Mouse (Mus musculus) G1E (cell line): ENCODE results near the gene Syce3. TPM values are rescaled to one million over a fixed set of nuclear protein-coding genes. Genes with fewer than 3 reads are reported as not detected.
"Not testable (repeated sequence)": the region's sequence is repeated elsewhere in the genome, so short reads cannot be mapped to it uniquely, and the experiment has no call there.

Source experiments
- ATAC-seq: 2 replicates; pipeline ENCODE4 v1.8.0; 2016; ENCODE audit warnings: mild to moderate bottlenecking; ENCODE audit not compliant: insufficient number of reproducible peaks, poor library complexity, low FRiP score, severe bottlenecking; ENCODE audit errors: extremely low read depth
- DNase-seq: peaks from one replicate; pipeline ENCODE4 v3.0.0; 2012; ENCODE audit warnings: low spot score
- H3K27me3 ChIP-seq: 2 replicates; pipeline ENCODE4 v1.6.1; 2012; ENCODE audit warnings: mild to moderate bottlenecking, low read length, inconsistent platforms; ENCODE audit not compliant: insufficient read depth
- H3K36me3 ChIP-seq: replicated peaks from 2 replicates; pipeline ENCODE3; 2012; ENCODE audit warnings: mild to moderate bottlenecking, inconsistent platforms
- H3K4me1 ChIP-seq: 2 replicates; pipeline ENCODE4 v1.6.1; 2012; ENCODE audit warnings: low read depth, low read length, inconsistent platforms, mixed read lengths; ENCODE audit not compliant: insufficient read depth
- H3K4me3 ChIP-seq: 2 replicates; pipeline ENCODE4 v1.5.1; 2012; ENCODE audit warnings: low read depth, mild to moderate bottlenecking, inconsistent platforms, low read length, moderate library complexity, mixed read lengths
- H3K9me3 ChIP-seq: replicated peaks from 2 replicates; pipeline ENCODE4 v1.6.1; 2012; ENCODE audit warnings: inconsistent platforms
- CTCF ChIP-seq: IDR thresholded peaks from 2 replicates; pipeline ENCODE4 v1.5.1; 2012; ENCODE audit warnings: low read depth, low read length, inconsistent platforms, mixed read lengths
- GATA1 ChIP-seq: IDR thresholded peaks from 2 replicates; pipeline ENCODE4 v1.6.1; 2012; ENCODE audit warnings: borderline replicate concordance, low read length, inconsistent platforms, mixed read lengths
- GATA2 ChIP-seq: IDR thresholded peaks from 2 replicates; pipeline ENCODE4 v1.6.1; 2012; ENCODE audit warnings: low read depth, low read length, inconsistent platforms, borderline replicate concordance
- POLR2AphosphoS5 ChIP-seq: IDR thresholded peaks from 2 replicates; pipeline ENCODE4 v1.6.1; 2012; ENCODE audit warnings: low read depth, low read length, inconsistent platforms; ENCODE audit not compliant: insufficient replicate concordance
- TAL1 ChIP-seq: conservative IDR thresholded peaks from 2 replicates; pipeline ENCODE4 v1.6.1; 2012; ENCODE audit warnings: low read depth, low read length, inconsistent platforms, mixed read lengths
- polyA plus RNA-seq: library from polyadenylated mRNA; stranded (reverse); fragments of >175 nt; gene quantifications from 2 replicates; pipeline ENCODE4 v1.2.3, GENCODE M21; 2012
- total RNA-seq, 2 experiments: library from RNA; stranded (forward) in 1 of 2; stranded (reverse) in 1 of 2; fragments of 200-1000 nt in 1 of 2; fragments of >200 nt in 1 of 2; fragmentation: Nextera tagmentation in 1 of 2; gene quantifications; 2 replicates each; pipeline ENCODE4 v1.2.3; 2014 to 2017

Gene Syce3
- total and polyA plus RNA-seq, 3 experiments = not detected

- H3K27me3 ChIP-seq = no peaks in the 10 kb centered on the region
- TF ChIP-seq TAL1 (no peak), GATA2 (no peak), CTCF (no peak)
- H3K4me3 ChIP-seq = no peak overlapping the region
- peaks cover 27% of the 10 kb centered on the region for H3K4me1 ChIP-seq
- no peak for ATAC-seq
- peaks cover 37% of the 10 kb centered on the region for H3K36me3 ChIP-seq
- DNase-seq = no peak
- no peaks in the 10 kb centered on the region for H3K9me3 ChIP-seq
Observed at GRCm38 (mm10) chr15:89431271-89431670, 21.0 kb upstream of the Syce3 start.

- not testable (repeated sequence) for ATAC-seq, H3K27me3 ChIP-seq, H3K9me3 ChIP-seq, DNase-seq
- Histone ChIP-seq H3K4me3 (peak overlapping the region; percentile 85; the same call in 1 of the 2 replicates), H3K36me3 (peaks cover 42% of the 10 kb centered on the region), H3K4me1 (peaks cover 27% of the 10 kb centered on the region)
Observed at GRCm38 (mm10) chr15:89430771-89431170, 20.5 kb upstream of the Syce3 start.

- Histone ChIP-seq H3K4me3 (peak overlapping the region; percentile 85), H3K4me1 (peaks cover 27% of the 10 kb centered on the region), H3K27me3 (no peaks in the 10 kb centered on the region), H3K9me3 (no peaks in the 10 kb centered on the region), H3K36me3 (peaks cover 47% of the 10 kb centered on the region)
- DNase-seq (no peak), ATAC-seq (no peak)
- TF ChIP-seq TAL1 (no peak), POLR2AphosphoS5 (no peak), GATA2 (no peak), CTCF (no peak), GATA1 (no peak)
Observed at GRCm38 (mm10) chr15:89430341-89430740, 20.0 kb upstream of the Syce3 start.

- peaks cover 27% of the 10 kb centered on the region for H3K4me1 ChIP-seq
- H3K36me3 ChIP-seq = peaks cover 53% of the 10 kb centered on the region
- no peaks in the 10 kb centered on the region for H3K9me3 ChIP-seq
- TF ChIP-seq TAL1 (no peak), GATA2 (no peak), GATA1 (no peak), CTCF (no peak), POLR2AphosphoS5 (peak; percentile 78; the same call in 1 of the 2 replicates)
- H3K4me3 ChIP-seq = peak within 1 kb of the TSS; percentile 85
- ATAC-seq (peak; percentile 86), DNase-seq (peak; percentile 99)
- H3K27me3 ChIP-seq = no peaks in the 10 kb centered on the region
Observed at GRCm38 (mm10) chr15:89429352-89430221, 19.3 kb upstream of the Syce3 start, which contains the start of the genes C730034F03Rik, Gm44502 and Chkb. Gene C730034F03Rik, plus strand, starts transcription at chr15:89429589. Gene Gm44502, minus strand, starts transcription at chr15:89429696. Gene Chkb, minus strand, starts transcription at chr15:89429908.

- no peak for ATAC-seq
Observed at GRCm38 (mm10) chr15:89428821-89429351, 18.6 kb upstream of the Syce3 start.

GRCm38 (mm10) chr15:89428136-89428790 is 18.0 kb upstream of the Syce3 start:
- H3K27me3 ChIP-seq = no peaks in the 10 kb centered on the region
- no peaks in the 10 kb centered on the region for H3K9me3 ChIP-seq
- H3K36me3 ChIP-seq = peaks cover 62% of the 10 kb centered on the region
- ATAC-seq (no peak), DNase-seq (no peak)
- TF ChIP-seq POLR2AphosphoS5 = no peak
- no peak for TF ChIP-seq GATA1
- H3K4me1 ChIP-seq = peaks cover 27% of the 10 kb centered on the region
- H3K4me3 ChIP-seq = peak overlapping the region; percentile 85

More at GRCm38 (mm10) chr15:89428821-89429351, 18.6 kb upstream of the Syce3 start:
- DNase-seq = no peak
- TF ChIP-seq GATA1 = no peak
- TF ChIP-seq GATA2 = no peak
- TF ChIP-seq CTCF = no peak
- TF ChIP-seq POLR2AphosphoS5 = no peak
- TF ChIP-seq TAL1 = no peak
- Histone ChIP-seq H3K9me3 (no peaks in the 10 kb centered on the region), H3K4me1 (peaks cover 27% of the 10 kb centered on the region), H3K27me3 (no peaks in the 10 kb centered on the region), H3K4me3 (peak overlapping the region; percentile 85), H3K36me3 (peaks cover 56% of the 10 kb centered on the region)
